Mouse (Mus musculus): ENCODE measurements around the gene Ryr3. TPM values are rescaled to one million over a fixed set of nuclear protein-coding genes. Genes with fewer than 3 reads are reported as not detected.

Ryr3 gene
- polyA plus RNA-seq, 1 experiment from 2014 or later: 1.5 TPM

GRCm38 (mm10) chr2:112842877-112843276 is 374.0 kb downstream of the Ryr3 start:
- WGBS: 18% methylated on average over 3 of the region's 3 CpGs
- no peaks in the 10 kb centered on the region for H3K9me3 ChIP-seq (ENCODE audit: control insufficient read depth, low read length)
- H3K4me1 ChIP-seq (ENCODE audit: control insufficient read depth, insufficient read depth, low read length): no peaks in the 10 kb centered on the region
- no peak overlapping the region for H3K27ac ChIP-seq (ENCODE audit: low read length)
- ATAC-seq: no peak
- H3K4me3 ChIP-seq (ENCODE audit: low read length): no peak overlapping the region
- H3K4me2 ChIP-seq (ENCODE audit: low read depth, low read length): no peak overlapping the region
- H3K36me3 ChIP-seq (ENCODE audit: control insufficient read depth, insufficient read depth, low read length): no peaks in the 10 kb centered on the region
- H3K9ac ChIP-seq (ENCODE audit: low read depth, low read length): no peak overlapping the region
- no peaks in the 10 kb centered on the region for H3K27me3 ChIP-seq (replicated peaks; ENCODE audit: control insufficient read depth, insufficient read depth, low read length)

DNA sequence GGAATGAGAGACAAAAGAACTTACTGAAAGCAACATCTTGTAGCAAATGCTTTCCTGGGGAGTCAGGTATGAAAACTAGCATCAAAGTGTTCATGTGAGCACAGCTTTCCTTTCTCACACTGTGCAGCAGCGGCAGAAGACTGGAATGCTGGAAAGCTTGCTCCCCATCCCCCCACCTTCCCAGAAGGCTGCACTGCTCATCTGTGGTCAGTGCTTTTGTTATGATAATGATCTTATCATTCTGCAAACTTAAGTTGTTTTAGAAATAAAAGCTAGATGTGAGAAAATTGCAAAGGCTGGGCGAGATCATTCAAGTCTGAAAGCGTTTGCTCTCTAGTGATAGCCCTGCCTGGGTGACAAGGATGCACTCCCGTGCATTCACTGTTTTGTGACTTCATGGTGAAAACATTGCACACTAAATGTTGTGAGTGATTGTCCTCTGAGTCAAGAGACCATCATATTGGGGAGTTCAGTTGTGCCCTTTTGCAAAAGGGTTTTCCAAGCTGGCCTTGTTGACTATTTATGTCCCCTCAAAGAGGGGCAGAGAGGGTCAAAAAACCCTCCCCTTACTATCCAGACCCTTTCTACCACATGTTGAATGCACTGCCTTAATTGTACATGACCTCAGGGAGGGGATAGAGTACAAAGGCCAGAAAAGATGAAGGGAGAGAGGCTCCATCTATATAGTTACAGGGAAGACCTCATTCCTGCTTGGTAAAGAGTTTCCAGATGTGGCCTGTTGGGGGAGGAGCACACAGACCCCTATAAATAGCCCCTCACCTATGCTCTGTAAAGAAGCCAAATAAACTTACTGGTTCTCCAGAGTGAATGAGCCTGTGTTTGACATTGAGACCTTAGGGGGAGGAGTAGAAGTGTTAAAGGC is 385.2 kb downstream of the Ryr3 start:
- no peak for ATAC-seq
- Histone ChIP-seq H3K36me3 (ENCODE audit: control insufficient read depth, insufficient read depth, low read length) (no peaks in the 10 kb centered on the region), H3K27ac (ENCODE audit: low read length) (no peak overlapping the region), H3K27me3 (replicated peaks; ENCODE audit: control insufficient read depth, insufficient read depth, low read length) (no peaks in the 10 kb centered on the region), H3K4me1 (ENCODE audit: control insufficient read depth, insufficient read depth, low read length) (no peaks in the 10 kb centered on the region), H3K9me3 (ENCODE audit: control insufficient read depth, low read length) (no peaks in the 10 kb centered on the region), H3K4me2 (ENCODE audit: low read depth, low read length) (no peak overlapping the region), H3K4me3 (ENCODE audit: low read length) (no peak overlapping the region), H3K9ac (ENCODE audit: low read depth, low read length) (no peak overlapping the region)
- 32% methylated on average over 4 of the region's 4 CpGs for WGBS

DNA sequence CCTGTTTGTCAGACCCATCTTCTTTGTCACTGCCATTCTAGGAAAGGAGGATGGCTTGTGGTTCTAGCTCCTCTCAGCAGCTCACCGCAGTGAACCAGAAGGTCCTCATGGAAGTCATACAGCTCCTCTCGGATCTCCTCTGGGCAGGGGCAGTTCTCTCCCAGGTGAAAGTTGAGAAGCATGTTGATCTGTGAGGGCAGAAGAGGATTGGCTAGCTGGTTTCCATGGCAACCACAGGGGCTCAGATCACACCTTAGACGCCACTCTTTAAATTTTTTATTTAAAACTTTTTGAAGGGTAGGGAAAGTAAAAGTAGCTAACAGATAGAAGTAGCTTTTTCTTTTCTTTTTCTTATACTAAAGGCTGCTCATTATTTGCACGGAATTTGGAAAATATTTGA is 390.3 kb downstream of the Ryr3 start:
- H3K4me2 ChIP-seq (ENCODE audit: low read depth, low read length): no peak overlapping the region
- no peaks in the 10 kb centered on the region for H3K27me3 ChIP-seq (replicated peaks; ENCODE audit: control insufficient read depth, insufficient read depth, low read length)
- no peak overlapping the region for H3K9ac ChIP-seq (ENCODE audit: low read depth, low read length)
- 29% methylated on average over 4 of the region's 4 CpGs for WGBS
- no peaks in the 10 kb centered on the region for H3K36me3 ChIP-seq (ENCODE audit: control insufficient read depth, insufficient read depth, low read length)
- ATAC-seq: no peak
- H3K4me1 ChIP-seq (ENCODE audit: control insufficient read depth, insufficient read depth, low read length): no peaks in the 10 kb centered on the region
- H3K4me3 ChIP-seq (ENCODE audit: low read length): no peak overlapping the region
- no peaks in the 10 kb centered on the region for H3K9me3 ChIP-seq (ENCODE audit: control insufficient read depth, low read length)
- H3K27ac ChIP-seq (ENCODE audit: low read length): no peak overlapping the region

DNA sequence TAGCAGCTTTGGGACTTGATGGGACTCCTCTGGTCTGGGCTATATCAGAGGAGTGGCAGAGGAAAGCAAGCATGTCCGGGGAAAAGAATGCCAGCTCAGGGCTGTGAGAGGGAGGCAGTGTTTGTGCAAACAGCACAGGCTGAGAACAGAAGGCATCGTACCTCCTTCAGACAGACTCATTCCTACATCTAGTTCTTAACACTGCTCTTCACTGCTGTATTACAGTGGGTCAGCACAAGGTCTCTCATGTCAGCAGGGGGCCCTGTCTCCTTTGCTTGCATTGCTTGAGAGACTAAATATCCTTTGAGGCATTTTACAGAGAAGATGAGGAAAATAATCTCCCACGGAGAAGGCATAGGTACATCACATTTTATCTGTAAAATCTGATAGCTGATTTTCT is 394.2 kb downstream of the Ryr3 start:
- Histone ChIP-seq H3K9ac (ENCODE audit: low read depth, low read length) (no peak overlapping the region), H3K4me3 (ENCODE audit: low read length) (no peak overlapping the region), H3K27ac (ENCODE audit: low read length) (no peak overlapping the region), H3K27me3 (replicated peaks; ENCODE audit: control insufficient read depth, insufficient read depth, low read length) (no peaks in the 10 kb centered on the region), H3K9me3 (ENCODE audit: control insufficient read depth, low read length) (no peaks in the 10 kb centered on the region), H3K36me3 (ENCODE audit: control insufficient read depth, insufficient read depth, low read length) (no peaks in the 10 kb centered on the region), H3K4me1 (ENCODE audit: control insufficient read depth, insufficient read depth, low read length) (no peaks in the 10 kb centered on the region), H3K4me2 (ENCODE audit: low read depth, low read length) (no peak overlapping the region)
- ATAC-seq: no peak
- 32% methylated on average over 3 of the region's 3 CpGs for WGBS

GRCm38 (mm10) chr2:112819059-112819458 is 397.8 kb downstream of the Ryr3 start:
- no peaks in the 10 kb centered on the region for H3K27me3 ChIP-seq (replicated peaks; ENCODE audit: control insufficient read depth, insufficient read depth, low read length)
- no peak for ATAC-seq
- no peaks in the 10 kb centered on the region for H3K4me1 ChIP-seq (ENCODE audit: control insufficient read depth, insufficient read depth, low read length)
- no peak overlapping the region for H3K27ac ChIP-seq (ENCODE audit: low read length)
- H3K4me3 ChIP-seq (ENCODE audit: low read length): no peak overlapping the region
- no peak overlapping the region for H3K9ac ChIP-seq (ENCODE audit: low read depth, low read length)
- WGBS: 68% methylated on average over 2 of the region's 2 CpGs
- H3K4me2 ChIP-seq (ENCODE audit: low read depth, low read length): no peak overlapping the region
- no peaks in the 10 kb centered on the region for H3K9me3 ChIP-seq (ENCODE audit: control insufficient read depth, low read length)
- H3K36me3 ChIP-seq (ENCODE audit: control insufficient read depth, insufficient read depth, low read length): no peaks in the 10 kb centered on the region

DNA sequence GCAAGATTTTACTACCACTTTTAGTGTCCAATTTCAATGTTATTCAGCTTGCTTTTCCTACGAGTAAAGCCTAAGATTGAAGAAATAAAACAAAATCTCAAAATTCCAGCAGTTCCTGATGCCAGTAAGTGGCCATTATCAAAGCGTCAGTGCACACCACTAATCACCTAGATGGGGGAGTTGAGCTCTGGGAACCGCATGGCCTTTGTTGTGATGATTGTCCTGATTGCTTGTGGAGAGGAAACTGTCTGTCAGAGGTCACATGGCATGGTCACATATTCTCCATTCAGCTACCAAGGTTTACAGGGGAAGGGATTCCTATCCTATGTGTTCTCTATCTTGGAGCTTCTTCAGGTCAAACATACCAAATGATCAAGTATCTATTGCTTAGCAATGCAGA is 399.9 kb downstream of the Ryr3 start:
- 63% methylated on average over 3 of the region's 3 CpGs for WGBS
- Histone ChIP-seq H3K9me3 (ENCODE audit: control insufficient read depth, low read length) (no peaks in the 10 kb centered on the region), H3K4me2 (ENCODE audit: low read depth, low read length) (no peak overlapping the region), H3K27me3 (replicated peaks; ENCODE audit: control insufficient read depth, insufficient read depth, low read length) (no peaks in the 10 kb centered on the region), H3K9ac (ENCODE audit: low read depth, low read length) (no peak overlapping the region), H3K27ac (ENCODE audit: low read length) (no peak overlapping the region), H3K4me1 (ENCODE audit: control insufficient read depth, insufficient read depth, low read length) (no peaks in the 10 kb centered on the region), H3K4me3 (ENCODE audit: low read length) (no peak overlapping the region), H3K36me3 (ENCODE audit: control insufficient read depth, insufficient read depth, low read length) (no peaks in the 10 kb centered on the region)
- no peak for ATAC-seq

- Histone ChIP-seq H3K27me3 (replicated peaks; ENCODE audit: control insufficient read depth, insufficient read depth, low read length) (no peaks in the 10 kb centered on the region), H3K4me2 (ENCODE audit: low read depth, low read length) (no peak overlapping the region), H3K36me3 (ENCODE audit: control insufficient read depth, insufficient read depth, low read length) (no peaks in the 10 kb centered on the region), H3K27ac (ENCODE audit: low read length) (no peak overlapping the region), H3K9ac (ENCODE audit: low read depth, low read length) (no peak overlapping the region), H3K4me3 (ENCODE audit: low read length) (no peak overlapping the region), H3K9me3 (ENCODE audit: control insufficient read depth, low read length) (no peaks in the 10 kb centered on the region), H3K4me1 (ENCODE audit: control insufficient read depth, insufficient read depth, low read length) (no peaks in the 10 kb centered on the region)
- ATAC-seq: no peak
- 80% methylated on average over 3 of the region's 3 CpGs for WGBS
These were observed 400.9 kb downstream of the Ryr3 start for GRCm38 (mm10) chr2:112815960-112816359.

DNA sequence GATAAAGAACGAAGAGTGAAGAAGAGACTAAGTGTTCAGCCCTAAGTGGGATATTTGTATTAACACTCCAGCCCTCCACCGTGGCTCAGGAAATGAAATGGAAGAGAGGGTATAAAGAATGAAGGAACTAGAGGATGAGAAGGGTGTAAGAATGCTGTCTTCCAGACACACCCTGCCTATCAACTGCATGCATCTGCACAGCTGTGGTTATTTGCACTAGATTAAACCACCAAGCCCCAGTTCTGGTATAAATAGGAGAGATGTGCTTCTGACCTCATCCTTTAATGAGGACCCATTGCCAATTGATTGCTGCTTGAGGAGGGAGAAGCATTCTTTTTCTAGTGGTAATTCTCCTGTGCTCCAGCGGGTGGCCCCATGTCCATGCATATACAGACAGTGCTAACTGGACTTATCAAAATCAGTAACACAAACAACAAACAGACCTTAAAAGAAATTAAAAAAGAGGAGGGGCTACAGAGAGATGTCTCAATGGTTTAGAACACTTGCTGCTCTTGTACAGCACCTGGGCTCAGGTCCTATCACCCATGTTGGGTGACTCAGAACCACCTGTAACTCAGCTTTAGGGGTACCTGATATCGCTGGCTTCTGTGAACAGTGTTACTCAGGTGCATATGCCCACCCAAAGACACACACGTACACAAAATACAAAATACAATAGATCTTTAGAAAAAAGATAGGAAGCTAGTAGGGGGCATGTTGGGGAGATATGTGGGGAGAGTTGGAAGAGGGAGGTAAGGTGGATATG is 404.1 kb downstream of the Ryr3 start:
- Histone ChIP-seq H3K9ac (ENCODE audit: low read depth, low read length) (no peak overlapping the region), H3K4me2 (ENCODE audit: low read depth, low read length) (no peak overlapping the region), H3K27ac (ENCODE audit: low read length) (no peak overlapping the region), H3K27me3 (replicated peaks; ENCODE audit: control insufficient read depth, insufficient read depth, low read length) (no peaks in the 10 kb centered on the region), H3K4me3 (ENCODE audit: low read length) (no peak overlapping the region), H3K9me3 (ENCODE audit: control insufficient read depth, low read length) (no peaks in the 10 kb centered on the region), H3K4me1 (ENCODE audit: control insufficient read depth, insufficient read depth, low read length) (no peaks in the 10 kb centered on the region), H3K36me3 (ENCODE audit: control insufficient read depth, insufficient read depth, low read length) (no peaks in the 10 kb centered on the region)
- WGBS: 71% methylated on average over 5 of the region's 5 CpGs
- ATAC-seq: no peak

DNA sequence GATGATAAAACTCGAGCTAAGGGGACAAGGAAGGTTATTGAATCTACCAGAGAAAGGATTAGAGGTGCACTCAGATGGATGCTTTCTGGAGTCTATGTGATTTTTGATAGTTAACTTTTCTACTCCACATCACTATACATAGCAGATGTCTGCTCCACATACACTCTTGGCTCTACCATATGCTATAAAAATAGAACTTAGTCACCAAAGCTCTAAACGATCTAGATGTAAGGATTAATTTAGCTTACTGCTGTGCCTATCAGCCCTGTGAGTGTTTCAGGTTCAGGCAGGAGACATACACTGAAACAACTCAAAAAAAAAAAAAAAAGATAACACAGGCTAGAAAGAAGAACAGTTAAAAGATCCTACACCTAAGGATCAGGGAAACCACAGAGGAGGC is 410.9 kb downstream of the Ryr3 start:
- H3K27ac ChIP-seq (ENCODE audit: low read length): no peak overlapping the region
- H3K9ac ChIP-seq (ENCODE audit: low read depth, low read length): no peak overlapping the region
- 63% methylated on average over 2 of the region's 2 CpGs for whole genome bisulfite sequencing

More for the DNA sequence above, 410.9 kb downstream of the Ryr3 start:
- Histone ChIP-seq H3K9me3 (ENCODE audit: control insufficient read depth, low read length) (no peaks in the 10 kb centered on the region), H3K4me3 (ENCODE audit: low read length) (no peak overlapping the region), H3K27me3 (replicated peaks; ENCODE audit: control insufficient read depth, insufficient read depth, low read length) (no peaks in the 10 kb centered on the region), H3K4me1 (ENCODE audit: control insufficient read depth, insufficient read depth, low read length) (no peaks in the 10 kb centered on the region), H3K36me3 (ENCODE audit: control insufficient read depth, insufficient read depth, low read length) (no peaks in the 10 kb centered on the region), H3K4me2 (ENCODE audit: low read depth, low read length) (no peak overlapping the region)
- ATAC-seq: no peak

Data from intestine, embryonic 16.5 days (tissue).